19 mouse cellular contexts compared by ENCODE assay signal in genomic region chr2:137417691-137418090, GRCm38 (mm10).
"Had no signal": no experiment of that assay in that cellular context is flagged by ENCODE, and none has a peak within 500 bp of the region (broad histone marks: within the 10 kb centered on the region; RNA-seq: fewer than 3 reads in every experiment).

No protein-coding gene starts in this region.

- ATAC-seq: intestine, postnatal 0 days; liver, embryonic 12.5 days; midbrain, embryonic 16.5 days had no signal

- H3K4me2 ChIP-seq: hindbrain, embryonic 15.5 days; limb, embryonic 13.5 days; liver, embryonic 12.5 days; liver, embryonic 15.5 days; midbrain, embryonic 12.5 days; neural tube, embryonic 13.5 days; stomach, embryonic 15.5 days had no signal

- H3K9me3 ChIP-seq: hindbrain, embryonic 15.5 days; limb, embryonic 10.5 days; limb, embryonic 13.5 days; liver, embryonic 12.5 days; liver, embryonic 15.5 days; midbrain, embryonic 12.5 days; neural tube, embryonic 13.5 days; stomach, embryonic 15.5 days had no signal

- H3K36me3 ChIP-seq: hindbrain, embryonic 15.5 days; limb, embryonic 10.5 days; limb, embryonic 13.5 days; liver, embryonic 12.5 days; liver, embryonic 15.5 days; midbrain, embryonic 12.5 days; neural tube, embryonic 13.5 days; stomach, embryonic 15.5 days had no signal

- H3K4me1 ChIP-seq: hindbrain, embryonic 15.5 days; limb, embryonic 13.5 days; liver, embryonic 12.5 days; liver, embryonic 15.5 days; neural tube, embryonic 13.5 days; stomach, embryonic 15.5 days had no signal

- H3K4me3 ChIP-seq: hindbrain, embryonic 15.5 days; limb, embryonic 10.5 days; limb, embryonic 13.5 days; liver, embryonic 12.5 days; liver, embryonic 15.5 days; midbrain, embryonic 12.5 days; myocyte; neural tube, embryonic 13.5 days; stomach, embryonic 15.5 days had no signal

- H3K27ac ChIP-seq: hindbrain, embryonic 15.5 days; limb, embryonic 10.5 days; limb, embryonic 13.5 days; liver, embryonic 12.5 days; liver, embryonic 15.5 days; midbrain, embryonic 12.5 days; neural tube, embryonic 13.5 days; stomach, embryonic 15.5 days had no signal

- DNase-seq: liver; lung, adult 18-20 months; lung, postnatal 14 days; lung, postnatal 4 days; retina, postnatal 1 day; right cerebral cortex, postnatal 25 days; spleen, adult 18-20 months; thymus, postnatal 25 days had no signal

- H3K27me3 ChIP-seq: hindbrain, embryonic 15.5 days; limb, embryonic 13.5 days; liver, embryonic 12.5 days; liver, embryonic 15.5 days; midbrain, embryonic 12.5 days; neural tube, embryonic 13.5 days; stomach, embryonic 15.5 days had no signal

- H3K9ac ChIP-seq: hindbrain, embryonic 15.5 days; limb, embryonic 13.5 days; liver, embryonic 12.5 days; liver, embryonic 15.5 days; midbrain, embryonic 12.5 days; neural tube, embryonic 13.5 days; stomach, embryonic 15.5 days had no signal
